Mouse (Mus musculus) bone marrow macrophage, adult 2 months (primary cell): ENCODE results near the gene Ap4s1. TPM values are rescaled to one million over a fixed set of nuclear protein-coding genes. Genes with fewer than 3 reads are reported as not detected.
A peak's percentile ranks its signal among the peaks of the same experiment; 100 is the strongest.

ENCODE experiments used
- H3K27ac ChIP-seq: 2 replicates; pipeline ENCODE4 v1.5.1; 2012; ENCODE audit warnings: low read depth, low read length; ENCODE audit not compliant: insufficient read depth
- H3K4me1 ChIP-seq: 2 replicates; pipeline ENCODE4 v1.6.1; 2012; ENCODE audit warnings: low read length; ENCODE audit not compliant: control insufficient read depth, insufficient read depth
- H3K4me3 ChIP-seq: 2 replicates; pipeline ENCODE4 v1.5.1; 2012; ENCODE audit warnings: mild to moderate bottlenecking, low read length, moderate library complexity; ENCODE audit not compliant: insufficient read depth
- CTCF ChIP-seq: IDR thresholded peaks from 2 replicates; pipeline ENCODE4 v1.5.1; 2012; ENCODE audit warnings: low read depth, mild to moderate bottlenecking, low read length, moderate library complexity
- POLR2A ChIP-seq: IDR thresholded peaks from 2 replicates; pipeline ENCODE4 v1.6.1; 2012; ENCODE audit warnings: mild to moderate bottlenecking, low read depth, low read length, borderline replicate concordance
- polyA plus RNA-seq: library from polyadenylated mRNA; stranded (reverse); fragments of >200 nt; gene quantifications from 2 replicates; pipeline ENCODE4 v1.2.4, GENCODE M21; 2012; ENCODE audit not compliant: missing spikeins, insufficient read depth, insufficient read length

The Ap4s1 gene
- polyA plus RNA-seq, 1 experiment = 24.9 TPM

- Histone ChIP-seq H3K27ac (no peak overlapping the region), H3K4me3 (no peak overlapping the region), H3K4me1 (peaks cover 8% of the 10 kb centered on the region)
- TF ChIP-seq CTCF (no peak), POLR2A (no peak)
Measured at GRCm38 (mm10) chr12:51721836-51722235, 31.0 kb downstream of the Ap4s1 start.

GRCm38 (mm10) chr12:51729058-51729457, 38.2 kb downstream of the Ap4s1 start:
- no peak overlapping the region for H3K4me3 ChIP-seq
- no peak for TF ChIP-seq POLR2A
- TF ChIP-seq CTCF = no peak
- peaks cover 21% of the 10 kb centered on the region for H3K4me1 ChIP-seq
- peak overlapping the region; percentile 75 for H3K27ac ChIP-seq

DNA sequence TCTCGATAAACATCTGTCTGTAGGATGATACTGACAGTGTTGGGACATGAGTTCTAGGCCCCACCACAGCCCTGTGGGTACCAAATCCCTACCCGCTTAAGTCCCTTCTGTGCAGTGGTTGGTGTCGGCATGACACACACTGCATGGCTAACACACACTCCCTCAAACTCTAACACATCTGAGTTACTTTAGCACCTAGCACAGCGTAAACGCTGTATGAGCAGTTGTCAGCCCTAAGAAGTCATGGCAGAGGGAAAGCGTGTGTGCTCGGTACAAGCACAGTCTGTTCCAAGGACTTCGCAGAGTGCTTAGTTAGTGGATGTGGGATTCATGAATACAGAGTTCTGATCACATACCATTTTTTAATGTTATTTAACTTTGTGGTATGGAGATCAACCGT, 39.0 kb downstream of the Ap4s1 start:
- H3K4me1 ChIP-seq = peaks cover 21% of the 10 kb centered on the region
- H3K4me3 ChIP-seq = no peak overlapping the region
- H3K27ac ChIP-seq = peak overlapping the region; percentile 75; the same call in 1 of the 2 replicates
- TF ChIP-seq CTCF = no peak
- TF ChIP-seq POLR2A = no peak

DNA sequence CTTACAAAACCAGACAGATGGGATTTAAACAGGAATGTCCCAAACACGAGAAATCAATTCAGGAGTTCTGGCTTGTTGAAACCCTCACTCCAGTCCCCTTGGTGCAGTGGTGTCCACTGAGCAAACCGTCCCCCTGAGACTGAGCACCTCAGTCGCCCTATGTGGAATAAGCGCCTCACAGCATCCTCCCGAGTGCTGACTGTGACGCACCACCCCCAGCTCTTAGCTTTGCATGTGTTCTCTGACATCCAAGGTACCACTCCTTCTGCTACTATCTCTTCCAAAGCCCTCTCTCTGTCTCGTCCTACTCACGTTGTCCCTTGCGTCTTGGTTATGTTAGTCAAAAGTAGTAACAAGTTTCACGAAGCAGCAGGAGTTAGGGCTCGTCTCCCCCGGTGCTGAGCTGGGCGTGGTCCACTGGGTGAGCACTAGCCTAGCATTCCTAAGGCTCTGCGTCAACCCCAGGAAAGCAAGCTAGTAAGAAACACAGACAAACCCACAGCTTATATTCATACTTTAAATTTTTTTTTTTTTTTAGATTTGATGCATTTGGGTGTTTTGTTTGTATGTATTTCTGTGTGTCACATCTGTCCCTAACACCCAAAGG, 43.9 kb downstream of the Ap4s1 start:
- Histone ChIP-seq H3K27ac (no peak overlapping the region), H3K4me3 (no peak overlapping the region), H3K4me1 (peaks cover 10% of the 10 kb centered on the region)
- no peak for TF ChIP-seq POLR2A
- TF ChIP-seq CTCF = no peak

- TF ChIP-seq CTCF (no peak), POLR2A (no peak)
- Histone ChIP-seq H3K4me3 (no peak overlapping the region), H3K27ac (no peak overlapping the region), H3K4me1 (peaks cover 4% of the 10 kb centered on the region)
Measured at GRCm38 (mm10) chr12:51735840-51736271, 45.0 kb downstream of the Ap4s1 start.

DNA sequence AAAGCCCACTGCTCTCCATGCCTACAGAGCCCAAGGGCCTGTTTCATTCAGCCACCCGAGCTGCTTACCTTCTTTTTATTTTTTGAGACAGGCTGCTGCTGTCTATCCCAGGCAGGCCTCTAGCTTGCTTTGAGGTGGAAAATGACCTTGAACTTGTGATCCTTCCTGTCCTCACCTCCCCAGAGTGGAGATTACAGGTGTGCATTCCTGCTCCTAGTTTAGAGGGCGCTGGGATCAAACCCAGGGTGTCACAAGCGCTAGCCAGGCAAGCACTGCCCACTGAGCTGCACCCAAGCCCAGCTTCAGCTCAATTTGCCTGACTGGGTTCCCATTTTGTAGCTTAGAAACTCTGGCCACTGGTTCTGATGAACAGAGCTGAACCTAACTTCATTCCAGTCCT, 45.5 kb downstream of the Ap4s1 start:
- H3K4me3 ChIP-seq = no peak overlapping the region
- no peak overlapping the region for H3K27ac ChIP-seq
- TF ChIP-seq POLR2A = no peak
- no peak for TF ChIP-seq CTCF
- H3K4me1 ChIP-seq = peaks cover 3% of the 10 kb centered on the region; the same call in 1 of the 2 replicates

DNA sequence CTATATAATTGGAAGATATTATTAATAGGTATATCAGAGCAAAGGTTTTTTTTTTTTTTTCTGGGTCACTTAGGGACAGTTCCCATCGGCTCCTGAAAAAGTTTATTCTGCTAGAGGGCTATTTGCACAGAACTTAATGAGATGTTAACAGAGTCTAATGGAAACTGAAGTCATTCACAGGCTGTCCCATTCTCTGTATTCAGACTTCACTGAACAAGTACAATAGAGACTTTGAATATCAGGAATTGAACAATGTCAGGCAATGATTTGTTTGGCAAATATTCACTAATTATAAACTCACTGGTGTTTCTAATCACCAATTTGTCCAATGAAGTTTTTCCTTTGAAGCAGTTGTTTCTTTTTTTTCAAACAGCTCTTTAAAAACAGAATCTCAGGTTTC, 46.0 kb downstream of the Ap4s1 start:
- no peak for TF ChIP-seq CTCF
- TF ChIP-seq POLR2A = no peak
- H3K27ac ChIP-seq = no peak overlapping the region
- H3K4me1 ChIP-seq = peaks cover 3% of the 10 kb centered on the region; the same call in 1 of the 2 replicates
- H3K4me3 ChIP-seq = no peak overlapping the region

- Histone ChIP-seq H3K4me3 (no peak overlapping the region), H3K4me1 (peaks cover 3% of the 10 kb centered on the region; the same call in 1 of the 2 replicates), H3K27ac (no peak overlapping the region)
- TF ChIP-seq CTCF (peak; percentile 67), POLR2A (no peak)
Measured at GRCm38 (mm10) chr12:51741690-51742089, 50.9 kb downstream of the Ap4s1 start.

GRCm38 (mm10) chr12:51744957-51745356, 54.1 kb downstream of the Ap4s1 start:
- Histone ChIP-seq H3K27ac (no peak overlapping the region), H3K4me1 (no peaks in the 10 kb centered on the region), H3K4me3 (no peak overlapping the region)
- no peak for TF ChIP-seq CTCF
- no peak for TF ChIP-seq POLR2A

GRCm38 (mm10) chr12:51747348-51747747, 56.5 kb downstream of the Ap4s1 start:
- TF ChIP-seq CTCF (no peak), POLR2A (no peak)
- Histone ChIP-seq H3K4me1 (no peaks in the 10 kb centered on the region), H3K27ac (no peak overlapping the region), H3K4me3 (no peak overlapping the region)
